Mouse (Mus musculus) brain, embryonic 14.5 days (tissue): ENCODE data around the gene Slc10a7.

Experiments
- CTCF ChIP-seq: fragments of 200-500 bp; IDR thresholded peaks from 2 replicates; pipeline ENCODE4 v1.5.1; 2012; ENCODE audit warnings: inconsistent platforms, mild to moderate bottlenecking, moderate library complexity, borderline replicate concordance; ENCODE audit not compliant: insufficient read depth, insufficient read length; ENCODE audit errors: extremely low read depth
- POLR2A ChIP-seq: fragments of 200-500 bp; IDR thresholded peaks from 2 replicates; pipeline ENCODE4 v1.6.1; 2012; ENCODE audit warnings: mild to moderate bottlenecking, inconsistent platforms, borderline replicate concordance; ENCODE audit not compliant: poor library complexity, insufficient read depth, insufficient read length, severe bottlenecking; ENCODE audit errors: extremely low read depth

GRCm38 (mm10) chr8:78714880-78715279, 205.7 kb downstream of the Slc10a7 start:
- TF ChIP-seq CTCF (no peak), POLR2A (no peak)
